Mouse (Mus musculus): ENCODE measurements at regions not wholly inside any gene's neighbourhood (a gene's known extent, or its start where the extent isn't known, plus 50 kb on each side); places are given as distances from the start of the nearest gene placed in this dataset.

DNA sequence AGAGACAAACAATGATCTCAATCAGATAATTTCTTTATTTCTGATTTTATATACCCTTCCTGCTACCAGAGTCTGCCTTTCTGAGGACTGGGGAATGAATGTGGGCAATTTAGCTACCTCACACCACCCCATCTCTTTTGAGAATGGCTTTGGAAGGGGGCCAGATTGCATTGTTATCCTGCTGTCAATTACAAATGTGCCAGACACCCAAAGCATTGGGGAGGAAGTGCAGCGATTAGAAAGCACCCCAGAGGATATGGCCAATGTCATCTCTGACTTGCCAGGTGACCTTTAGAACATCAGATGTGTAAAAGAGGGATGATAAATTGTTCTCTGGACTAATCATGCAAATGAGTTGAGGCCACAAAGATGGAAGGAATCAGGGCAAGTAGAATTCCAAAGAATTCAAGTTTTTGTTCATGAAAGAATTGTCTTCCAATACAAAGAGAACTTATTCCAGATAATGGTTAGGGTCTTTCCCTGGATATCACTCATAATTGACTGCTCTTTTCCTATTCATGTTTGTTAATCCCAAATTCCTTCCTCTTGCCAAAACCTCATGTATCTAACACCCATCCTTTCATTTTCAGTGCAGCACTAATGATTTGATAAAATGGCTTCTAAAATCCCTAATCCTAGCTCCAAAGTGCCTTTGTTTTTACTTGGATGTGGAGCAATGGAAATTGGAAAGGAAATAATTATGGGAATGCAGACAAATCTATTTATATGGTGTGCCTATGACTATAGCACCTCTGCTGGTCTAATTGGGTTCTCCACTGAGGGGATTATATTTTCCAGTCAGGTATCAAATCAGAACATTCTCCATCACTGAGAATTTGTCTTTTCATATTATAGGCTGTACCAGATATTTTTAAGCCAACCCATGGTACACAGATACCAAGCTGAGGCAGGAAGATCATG lies 89.1 kb upstream of the Chl1 start:
- no peak for DNase-seq

DNA sequence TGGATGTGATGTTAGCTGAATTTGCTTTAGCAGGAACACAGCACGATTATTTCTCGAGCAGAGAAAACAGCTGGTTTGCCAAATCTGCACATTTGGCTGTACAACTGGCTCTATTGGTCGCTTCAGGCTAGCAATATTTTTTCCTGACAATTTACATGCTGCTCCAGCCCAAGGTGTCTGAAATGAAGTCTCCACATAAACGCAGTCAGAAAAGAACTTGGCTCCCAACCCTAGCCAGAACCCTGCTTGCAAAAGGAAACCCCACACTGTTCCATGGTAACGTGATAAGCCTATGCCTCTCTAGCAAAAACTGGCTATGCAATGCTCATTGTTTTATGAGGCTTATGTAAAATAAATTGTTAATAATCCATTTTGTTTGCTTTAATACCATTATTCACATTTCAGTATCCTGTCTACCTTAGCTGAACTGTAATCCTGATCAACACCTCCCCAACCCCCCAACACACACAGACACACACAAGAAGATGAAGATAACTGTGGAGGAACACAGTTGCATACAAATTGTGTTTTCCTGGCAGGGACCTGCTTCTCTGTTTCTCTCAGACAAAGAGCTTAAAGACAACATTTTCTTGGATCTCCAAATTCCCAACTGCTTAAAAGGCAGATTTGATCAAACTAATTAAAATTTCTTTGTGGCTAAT lies 79.3 kb upstream of the Chl1 start:
- no peak for DNase-seq

DNA sequence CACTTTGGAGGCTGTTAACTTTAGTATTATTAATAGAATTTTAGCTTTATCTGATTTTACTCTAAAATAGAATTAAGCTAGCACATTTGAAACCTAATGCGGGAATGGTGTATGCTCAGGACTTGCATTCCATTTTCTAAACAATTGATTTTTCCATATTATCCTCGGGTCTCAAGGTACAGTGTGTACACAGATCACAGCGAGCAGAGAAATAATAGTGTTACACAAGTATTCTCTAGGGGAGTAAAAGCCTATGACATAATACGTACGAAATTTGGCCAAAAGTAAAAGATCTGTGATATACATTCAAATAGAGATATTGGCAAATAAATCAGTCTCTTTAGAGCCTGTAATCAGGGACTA lies 78.8 kb upstream of the Chl1 start:
- DNase-seq = no peak
